Mouse (Mus musculus) urinary bladder, postnatal 4 days (tissue): Measurements from ENCODE around the gene Lrig3.

Experiments used
- DNase-seq, 2 experiments: peaks; one replicate each; pipeline ENCODE4 v3.0.0; 2021 to 2022; ENCODE audit warnings: low spot score in 2 of 2

Lrig3 gene

GRCm38 (mm10) chr10:125964709-125965108 lies 1.3 kb upstream of the Lrig3 start:
- DNase-seq = no peak

GRCm38 (mm10) chr10:125966481-125967251 lies 698 bp downstream of the Lrig3 start:
- DNase-seq = peak in 1 of 2 experiments; percentile 47

- no peak for DNase-seq
Measured at GRCm38 (mm10) chr10:125967436-125968160, 1.6 kb downstream of the Lrig3 start.

- DNase-seq = no peak
Measured at GRCm38 (mm10) chr10:125968191-125969132, 2.5 kb downstream of the Lrig3 start.

GRCm38 (mm10) chr10:125969133-125969490 lies 3.1 kb downstream of the Lrig3 start:
- peak in 1 of 2 experiments; percentile 32 for DNase-seq

- DNase-seq = peak in 1 of 2 experiments; percentile 26
Measured at GRCm38 (mm10) chr10:125970031-125970430, 4.1 kb downstream of the Lrig3 start.

- peak; percentile 38 to 58 for DNase-seq
Measured at GRCm38 (mm10) chr10:125970500-125970899, 4.5 kb downstream of the Lrig3 start.

- peak in 1 of 2 experiments; percentile 23 for DNase-seq
Measured at GRCm38 (mm10) chr10:125973726-125974125, 7.8 kb downstream of the Lrig3 start.

- peak in 1 of 2 experiments; percentile 52 for DNase-seq
Measured at GRCm38 (mm10) chr10:125981938-125982337, 16.0 kb downstream of the Lrig3 start.

GRCm38 (mm10) chr10:125984473-125985035 lies 18.6 kb downstream of the Lrig3 start:
- DNase-seq = peak in 1 of 2 experiments; percentile 52

GRCm38 (mm10) chr10:125985795-125986194 lies 19.8 kb downstream of the Lrig3 start:
- DNase-seq = no peak

GRCm38 (mm10) chr10:125986443-125986842 lies 20.5 kb downstream of the Lrig3 start:
- DNase-seq = no peak

GRCm38 (mm10) chr10:125987307-125987706 lies 21.3 kb downstream of the Lrig3 start:
- DNase-seq = peak in 1 of 2 experiments; percentile 16

- peak in 1 of 2 experiments; percentile 36 for DNase-seq
Measured at GRCm38 (mm10) chr10:125988037-125988436, 22.1 kb downstream of the Lrig3 start.

- DNase-seq = peak in 1 of 2 experiments; percentile 35
Measured at GRCm38 (mm10) chr10:125989890-125990289, 23.9 kb downstream of the Lrig3 start.

GRCm38 (mm10) chr10:125990394-125990793 lies 24.4 kb downstream of the Lrig3 start:
- DNase-seq = peak in 1 of 2 experiments; percentile 26

- DNase-seq = peak in 1 of 2 experiments; percentile 22
Measured at GRCm38 (mm10) chr10:125991819-125992218, 25.9 kb downstream of the Lrig3 start.

- peak in 1 of 2 experiments; percentile 55 for DNase-seq
Measured at GRCm38 (mm10) chr10:125994855-125995254, 28.9 kb downstream of the Lrig3 start.

GRCm38 (mm10) chr10:125995701-125996100 lies 29.7 kb downstream of the Lrig3 start:
- peak in 1 of 2 experiments; percentile 36 for DNase-seq

GRCm38 (mm10) chr10:125996989-125997388 lies 31.0 kb downstream of the Lrig3 start:
- DNase-seq = peak in 1 of 2 experiments; percentile 56

- no peak for DNase-seq
Measured at GRCm38 (mm10) chr10:125999561-125999960, 33.6 kb downstream of the Lrig3 start.
